Mouse (Mus musculus): ENCODE results near the gene Map3k9.

- TF ChIP-seq HCFC1 (IDR thresholded peaks at IDR 0.05; ENCODE audit: borderline replicate concordance, insufficient read depth, low read length) = no peak
- TF ChIP-seq ZC3H11A (IDR thresholded peaks at IDR 0.05; ENCODE audit: borderline replicate concordance, low read depth, low read length) = no peak
- no peak for TF ChIP-seq CHD2 (IDR thresholded peaks at IDR 0.05; ENCODE audit: low read depth, low read length)
Observed at GRCm38 (mm10) chr12:81810417-81810816, 29.4 kb upstream of the Map3k9 start.

All from ES-E14 (cell line).